Mouse (Mus musculus) mature B cell (primary cell): ENCODE measurements around the gene Evi5l.

Experiments
- in situ Hi-C: fragments of 300-500 bp; cut with MboI; formaldehyde crosslinking; loops from 2 replicates; pipeline ENCODE4 v1.14.3; 2019

The Evi5l gene

DNA sequence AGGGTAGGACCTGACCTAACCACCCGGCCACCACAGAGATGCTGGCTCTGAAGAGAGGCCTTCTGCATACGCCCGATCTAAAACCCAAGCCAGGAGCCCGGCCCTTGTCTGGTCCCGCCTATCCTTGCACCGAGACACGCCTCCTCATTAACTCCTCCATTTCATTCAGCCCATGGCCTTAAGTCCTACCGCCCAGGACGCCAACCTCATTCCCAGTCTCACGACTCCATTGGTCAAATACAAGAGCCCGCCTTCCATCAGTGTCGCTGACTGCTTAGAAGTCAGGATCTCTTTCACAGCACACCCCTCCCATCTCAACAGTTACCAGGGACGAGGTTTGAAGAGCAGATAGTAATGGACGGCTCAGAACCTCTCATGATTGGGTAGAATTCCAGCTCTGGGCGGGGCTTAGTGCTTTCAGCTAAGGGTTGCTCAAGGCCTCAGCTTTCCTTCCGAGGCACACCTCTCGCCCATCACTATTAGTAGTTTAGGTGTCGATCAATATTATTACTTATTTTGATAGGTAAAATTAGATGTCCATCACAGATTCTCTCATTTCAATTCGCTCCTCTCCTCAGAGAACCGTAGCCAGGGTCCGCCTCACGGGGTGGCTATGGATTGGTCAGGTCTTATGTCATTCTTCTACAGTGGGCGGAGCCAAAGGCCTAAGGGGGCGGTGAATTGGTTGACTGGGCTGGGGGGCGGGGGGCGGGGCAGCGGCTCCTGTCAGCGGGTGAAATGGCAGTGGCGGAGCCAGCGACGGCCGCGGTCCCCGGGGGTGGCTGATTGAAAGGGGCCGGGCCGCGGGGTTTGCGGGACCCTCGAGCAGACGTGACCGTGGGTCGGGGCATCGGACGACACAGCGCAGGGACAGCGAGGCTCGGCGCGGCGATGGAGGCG is at the start of gene Evi5l:
Evi5l (plus strand) TSS at position 716 of the 900 bp plus-strand sequence.
- in situ Hi-C loops, result loop anchor here (10.0 kb wide), 1 partner anchor 509 kb away; no protein-coding TSS in a partner anchor

GRCm38 (mm10) chr8:4133798-4134197 is 32.6 kb upstream of the Evi5l start, which contains the start of gene Cd209g:
Gene Cd209g (plus strand): TSS chr8:4134098.
- in situ Hi-C loops, result no loop called here

DNA sequence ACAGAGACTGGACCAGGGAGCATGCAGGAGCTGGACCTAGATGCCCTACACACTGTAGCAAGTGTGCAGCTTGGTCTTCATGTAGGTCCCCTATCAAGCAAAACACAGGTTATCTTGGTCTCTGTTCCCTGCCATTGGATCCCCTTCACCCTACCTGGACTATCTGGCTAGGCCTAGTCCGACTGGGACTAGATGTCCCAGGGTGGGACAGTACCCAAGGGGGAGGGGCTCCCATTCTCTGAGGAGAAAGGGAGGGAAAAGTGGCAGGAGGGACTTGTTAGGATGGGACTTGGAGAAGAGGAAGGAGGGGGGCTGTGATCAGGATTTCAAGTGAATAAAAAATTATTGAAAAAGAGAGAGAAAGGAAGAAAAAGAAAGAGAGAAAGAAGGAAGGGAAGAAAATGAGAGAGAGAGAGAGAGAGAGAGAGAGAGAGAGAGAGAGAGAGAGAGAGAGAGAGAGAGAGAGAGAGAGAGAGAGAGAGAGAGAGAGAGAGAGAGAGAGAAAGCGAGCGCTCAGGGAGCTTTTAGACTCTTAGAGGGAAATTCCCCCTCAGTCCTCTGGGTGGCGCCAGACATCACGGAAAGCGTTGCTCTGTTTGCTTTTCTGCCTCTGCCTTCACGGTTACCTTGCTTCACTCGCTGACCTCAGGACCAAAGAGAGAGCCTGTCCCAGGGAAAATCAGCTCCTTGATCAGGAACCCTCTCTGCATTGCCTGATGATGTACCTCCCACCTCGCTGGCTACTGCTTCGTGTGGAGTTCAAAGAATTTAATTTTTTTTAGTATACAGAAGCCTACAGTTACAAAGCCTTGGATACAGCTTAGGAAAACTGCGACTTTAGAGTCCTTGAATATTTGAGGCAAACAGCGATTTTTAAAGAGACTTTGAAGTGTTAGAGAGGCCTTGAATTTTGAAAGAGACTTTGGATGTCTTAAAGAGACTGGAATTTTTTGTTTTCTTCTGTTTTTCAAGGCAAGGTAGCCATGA is 26.4 kb upstream of the Evi5l start:
- in situ Hi-C loops, result no loop called here

- in situ Hi-C loops, result no loop called here
Observed at GRCm38 (mm10) chr8:4141721-4142120, 24.6 kb upstream of the Evi5l start.

GRCm38 (mm10) chr8:4147272-4147671 is 19.1 kb upstream of the Evi5l start:
- in situ Hi-C loops, result no loop called here

GRCm38 (mm10) chr8:4154878-4155277 is 11.5 kb upstream of the Evi5l start:
- in situ Hi-C loops, result no loop called here

DNA sequence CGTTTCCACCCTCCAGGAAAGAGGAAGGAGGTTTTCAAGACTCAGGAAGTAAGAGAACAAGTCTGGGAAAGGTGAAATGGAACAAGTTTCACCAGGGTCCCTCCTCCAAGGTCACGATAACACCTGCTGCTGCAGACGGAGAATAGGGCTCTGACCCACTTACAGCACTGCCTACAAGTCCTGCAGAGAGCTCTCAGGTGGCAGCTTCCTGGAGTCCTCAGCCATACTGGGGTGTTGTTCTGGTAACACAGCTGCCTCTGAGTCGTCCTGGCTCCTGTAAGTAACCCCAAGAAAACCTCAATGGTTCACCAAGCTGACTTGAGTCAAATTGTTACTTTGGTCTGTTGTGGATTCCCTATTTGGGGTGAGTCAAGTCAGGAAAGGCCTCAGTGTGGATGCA is 3.6 kb upstream of the Evi5l start:
- in situ Hi-C loops, result loop anchor here (10.0 kb wide), 1 partner anchor 512 kb away; no protein-coding TSS in a partner anchor

DNA sequence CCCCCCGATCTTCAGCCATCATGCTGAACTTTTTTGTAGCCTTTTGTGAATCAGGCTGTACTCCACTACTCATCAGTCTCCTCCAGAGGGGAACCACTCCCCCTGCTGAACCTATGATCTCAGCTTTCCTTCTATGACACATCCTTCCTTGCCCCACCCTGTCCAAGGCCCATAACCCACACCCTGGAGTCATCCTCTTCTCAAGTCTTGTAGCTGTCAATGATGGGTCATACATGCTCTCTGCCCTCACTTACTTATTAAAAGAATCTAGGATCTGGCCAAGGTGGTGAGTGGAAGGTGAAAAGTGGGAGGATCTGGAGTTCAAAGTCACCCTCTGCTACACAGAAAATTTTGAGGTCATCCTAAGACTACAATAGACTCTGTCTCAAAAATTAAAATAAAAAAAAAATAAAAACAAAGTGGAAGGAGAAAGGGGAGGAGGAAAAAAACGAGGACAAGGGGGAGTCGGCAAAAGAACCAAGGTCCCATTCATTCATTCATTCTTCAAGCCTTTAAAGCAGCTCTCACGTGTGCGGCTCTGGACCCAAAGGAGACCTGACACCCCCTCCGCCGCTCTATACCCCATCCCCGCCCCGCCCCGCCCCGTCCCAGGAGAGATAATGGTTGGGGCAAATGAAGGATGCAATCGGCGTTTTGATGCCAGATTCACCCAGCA is 1.1 kb upstream of the Evi5l start:
- in situ Hi-C loops, result loop anchor here (10.0 kb wide), 1 partner anchor 509 kb away; no protein-coding TSS in a partner anchor

GRCm38 (mm10) chr8:4166881-4167525 is 636 bp downstream of the Evi5l start:
- in situ Hi-C loops, result loop anchor here (10.0 kb wide), 1 partner anchor 508 kb away; no protein-coding TSS in a partner anchor

DNA sequence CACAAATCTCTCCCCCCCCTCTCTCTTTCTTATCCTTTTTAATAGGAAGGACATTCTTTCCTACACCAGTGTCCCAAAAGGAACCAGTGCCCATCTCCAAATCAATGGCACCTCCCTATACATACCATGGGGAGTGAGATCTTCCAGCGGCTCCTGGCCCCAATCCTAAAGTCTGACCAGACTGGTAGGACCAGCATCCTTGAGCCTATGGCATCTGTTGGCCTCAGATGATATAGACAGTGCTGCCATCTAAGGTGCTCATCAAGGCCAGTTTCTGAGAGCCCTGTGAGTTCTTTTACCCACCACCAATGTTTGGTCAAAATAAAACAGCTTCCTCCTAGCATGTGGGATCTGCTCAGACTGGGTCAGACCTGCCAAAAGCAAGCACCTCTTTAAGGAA is 1.6 kb downstream of the Evi5l start:
- in situ Hi-C loops, result loop anchor here (10.0 kb wide), 1 partner anchor 507 kb away; no protein-coding TSS in a partner anchor

- in situ Hi-C loops, result no loop called here
Observed at GRCm38 (mm10) chr8:4172486-4172885, 6.1 kb downstream of the Evi5l start.

- in situ Hi-C loops, result no loop called here
Observed at GRCm38 (mm10) chr8:4174018-4174417, 7.7 kb downstream of the Evi5l start.

GRCm38 (mm10) chr8:4183409-4183808 is 17.0 kb downstream of the Evi5l start:
- in situ Hi-C loops, result no loop called here

- in situ Hi-C loops, result no loop called here
Observed at GRCm38 (mm10) chr8:4186151-4186550, 19.8 kb downstream of the Evi5l start.

DNA sequence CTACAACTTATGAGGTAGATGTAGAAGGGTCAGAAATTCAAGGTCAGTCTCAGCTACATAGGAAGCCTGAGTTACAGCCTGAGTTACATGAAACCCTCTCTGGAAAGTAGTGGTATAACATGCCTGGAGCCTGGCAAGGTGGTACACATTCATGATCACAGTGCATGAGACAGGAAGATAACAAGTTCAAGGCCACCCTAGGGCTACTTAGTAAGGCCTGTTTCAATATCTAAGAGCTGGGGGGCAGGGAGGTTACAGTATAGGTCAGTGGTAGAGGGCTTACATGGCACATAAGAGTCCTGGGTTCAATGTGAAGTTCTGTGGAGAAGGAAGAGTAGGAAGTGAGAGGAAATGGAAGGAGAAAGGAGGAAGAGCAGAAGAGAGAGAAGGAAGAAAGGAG is 22.2 kb downstream of the Evi5l start:
- in situ Hi-C loops, result no loop called here

DNA sequence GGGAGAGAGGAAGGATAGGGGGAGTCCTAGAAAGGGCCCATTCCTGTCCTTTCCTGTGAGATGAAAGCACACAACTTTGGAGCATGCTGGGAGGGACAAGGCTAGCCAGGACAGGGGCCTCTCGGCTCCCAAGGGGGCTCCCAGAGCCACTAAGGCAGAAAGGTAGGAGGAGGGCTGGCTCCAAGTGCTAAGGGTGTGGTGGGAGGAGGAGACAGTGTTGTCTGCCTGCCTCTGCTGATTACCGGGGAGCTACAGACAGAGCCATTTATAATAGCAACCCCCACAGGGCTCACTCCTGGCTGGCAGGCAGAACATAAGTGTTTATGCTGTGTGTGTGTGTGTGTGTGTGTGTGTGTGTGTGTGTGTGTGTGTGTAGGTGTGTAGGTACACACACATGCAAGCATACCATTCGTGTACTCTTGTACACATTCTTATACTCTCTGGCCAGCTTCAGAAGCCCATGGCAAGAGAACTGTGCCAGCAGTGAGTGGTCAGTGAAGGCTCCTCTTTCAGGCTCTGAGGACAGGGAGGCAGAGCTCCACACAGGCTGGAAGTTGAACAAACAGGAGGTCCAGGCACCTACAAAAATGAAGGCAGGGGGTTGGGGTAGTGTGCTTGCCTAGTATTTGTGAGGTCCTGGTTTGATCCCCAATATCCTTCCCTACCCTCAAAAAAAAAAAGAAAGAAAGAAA is 22.8 kb downstream of the Evi5l start:
- in situ Hi-C loops, result no loop called here

GRCm38 (mm10) chr8:4192305-4192704 is 25.9 kb downstream of the Evi5l start:
- in situ Hi-C loops, result no loop called here

- in situ Hi-C loops, result no loop called here
Observed at GRCm38 (mm10) chr8:4192807-4193587, 26.6 kb downstream of the Evi5l start.

- in situ Hi-C loops, result no loop called here
Observed at GRCm38 (mm10) chr8:4193588-4193894, 27.2 kb downstream of the Evi5l start.

- in situ Hi-C loops, result no loop called here
Observed at GRCm38 (mm10) chr8:4201321-4201720, 35.0 kb downstream of the Evi5l start.
